Mouse (Mus musculus): ENCODE results near the gene Gm21860. TPM values are rescaled to one million over a fixed set of nuclear protein-coding genes. Genes with fewer than 3 reads are reported as not detected.
A peak's percentile ranks its signal among the peaks of the same experiment; 100 is the strongest.
"Not testable (repeated sequence)": the region's sequence is repeated elsewhere in the genome, so short reads cannot be mapped to it uniquely, and the experiment has no call there.

Gm21860 gene
- polyA plus RNA-seq, 1 experiment from 2014 or later, result not detected

- peaks cover 32% of the 10 kb centered on the region for H3K36me3 ChIP-seq (replicated peaks; ENCODE audit: insufficient read depth, low read length)
- WGBS (ENCODE audit: insufficient replicate concordance), result 77% methylated on average over 38 of the region's 38 CpGs
- not testable (repeated sequence) for H3K4me2 ChIP-seq (ENCODE audit: low read depth, low read length); H3K27me3 ChIP-seq (ENCODE audit: insufficient read depth, low read length); H3K4me1 ChIP-seq (ENCODE audit: insufficient read depth); H3K27ac ChIP-seq (ENCODE audit: low read depth); H3K4me3 ChIP-seq (ENCODE audit: low read depth, low read length); ATAC-seq; H3K9ac ChIP-seq (replicated peaks)
- peak; percentile 86 for DNase-seq
- H3K9me3 ChIP-seq (ENCODE audit: low read length), result peaks cover 26% of the 10 kb centered on the region
Measured at GRCm38 (mm10) chrY:90741006-90741405, 13.6 kb downstream of the Gm21860 start.

GRCm38 (mm10) chrY:90740013-90740561 lies 14.5 kb downstream of the Gm21860 start:
- 54% methylated on average over 14 of the region's 14 CpGs for WGBS (ENCODE audit: insufficient replicate concordance)
- DNase-seq, result peak; percentile 77
- Histone ChIP-seq H3K9me3 (ENCODE audit: low read length) (peaks cover 26% of the 10 kb centered on the region), H3K27ac (ENCODE audit: low read depth) (no peak overlapping the region), H3K9ac (replicated peaks) (no peak overlapping the region), H3K36me3 (replicated peaks; ENCODE audit: insufficient read depth, low read length) (peaks cover 32% of the 10 kb centered on the region), H3K27me3 (ENCODE audit: insufficient read depth, low read length) (no peaks in the 10 kb centered on the region), H3K4me1 (ENCODE audit: insufficient read depth) (no peaks in the 10 kb centered on the region), H3K4me3 (ENCODE audit: low read depth, low read length) (no peak overlapping the region), H3K4me2 (ENCODE audit: low read depth, low read length) (no peak overlapping the region)
- no peak for TF ChIP-seq EP300 (IDR thresholded peaks at IDR 0.05; ENCODE audit: low read depth)
- no peak for TF ChIP-seq CTCF (IDR thresholded peaks at IDR 0.05; ENCODE audit: low read depth)
- peak; percentile 35 for ATAC-seq

- DNase-seq (peak; percentile 66), ATAC-seq (peak; percentile 9; the same call in 1 of the 2 replicates)
- H3K27me3 ChIP-seq (ENCODE audit: insufficient read depth, low read length); H3K27ac ChIP-seq (ENCODE audit: low read depth); H3K4me1 ChIP-seq (ENCODE audit: insufficient read depth); H3K4me3 ChIP-seq (ENCODE audit: low read depth, low read length); H3K4me2 ChIP-seq (ENCODE audit: low read depth, low read length); H3K9ac ChIP-seq (replicated peaks): not testable (repeated sequence)
- H3K36me3 ChIP-seq (replicated peaks; ENCODE audit: insufficient read depth, low read length), result peaks cover 32% of the 10 kb centered on the region
- 54% methylated on average over 11 of the region's 11 CpGs for WGBS (ENCODE audit: insufficient replicate concordance)
- H3K9me3 ChIP-seq (ENCODE audit: low read length), result peaks cover 26% of the 10 kb centered on the region
Measured at GRCm38 (mm10) chrY:90739531-90740012, 15.0 kb downstream of the Gm21860 start.

- H3K27ac ChIP-seq (ENCODE audit: low read depth); H3K4me2 ChIP-seq (ENCODE audit: low read depth, low read length); H3K9ac ChIP-seq (replicated peaks); H3K27me3 ChIP-seq (ENCODE audit: insufficient read depth, low read length); H3K4me1 ChIP-seq (ENCODE audit: insufficient read depth); H3K4me3 ChIP-seq (ENCODE audit: low read depth, low read length): not testable (repeated sequence)
- DNase-seq (peak; percentile 70), ATAC-seq (peak; percentile 16; the same call in 1 of the 2 replicates)
- H3K36me3 ChIP-seq (replicated peaks; ENCODE audit: insufficient read depth, low read length), result peaks cover 32% of the 10 kb centered on the region
- H3K9me3 ChIP-seq (ENCODE audit: low read length), result peaks cover 26% of the 10 kb centered on the region
- WGBS (ENCODE audit: insufficient replicate concordance), result 72% methylated on average over 28 of the region's 28 CpGs
Measured at GRCm38 (mm10) chrY:90738841-90739530, 15.6 kb downstream of the Gm21860 start.

GRCm38 (mm10) chrY:90738431-90738680 lies 16.3 kb downstream of the Gm21860 start:
- Histone ChIP-seq H3K9me3 (ENCODE audit: low read length) (peaks cover 26% of the 10 kb centered on the region), H3K9ac (replicated peaks) (no peak overlapping the region), H3K4me3 (ENCODE audit: low read depth, low read length) (no peak overlapping the region), H3K27ac (ENCODE audit: low read depth) (no peak overlapping the region), H3K4me2 (ENCODE audit: low read depth, low read length) (no peak overlapping the region), H3K4me1 (ENCODE audit: insufficient read depth) (no peaks in the 10 kb centered on the region), H3K36me3 (replicated peaks; ENCODE audit: insufficient read depth, low read length) (peaks cover 32% of the 10 kb centered on the region), H3K27me3 (ENCODE audit: insufficient read depth, low read length) (no peaks in the 10 kb centered on the region)
- ATAC-seq (no peak), DNase-seq (no peak)
- TF ChIP-seq EP300 (IDR thresholded peaks at IDR 0.05; ENCODE audit: low read depth), result no peak
- TF ChIP-seq CTCF (IDR thresholded peaks at IDR 0.05; ENCODE audit: low read depth), result no peak
- 81% methylated on average over 1 of the region's 1 CpGs for WGBS (ENCODE audit: insufficient replicate concordance)

GRCm38 (mm10) chrY:90737606-90738430 lies 16.8 kb downstream of the Gm21860 start:
- no peak overlapping the region for H3K9ac ChIP-seq (replicated peaks)
- no peak overlapping the region for H3K4me2 ChIP-seq (ENCODE audit: low read depth, low read length)
- peaks cover 26% of the 10 kb centered on the region for H3K9me3 ChIP-seq (ENCODE audit: low read length)
- no peaks in the 10 kb centered on the region for H3K4me1 ChIP-seq (ENCODE audit: insufficient read depth)
- peaks cover 32% of the 10 kb centered on the region for H3K36me3 ChIP-seq (replicated peaks; ENCODE audit: insufficient read depth, low read length)
- H3K27me3 ChIP-seq (ENCODE audit: insufficient read depth, low read length), result no peaks in the 10 kb centered on the region
- no peak overlapping the region for H3K27ac ChIP-seq (ENCODE audit: low read depth)
- TF ChIP-seq EP300 (IDR thresholded peaks at IDR 0.05; ENCODE audit: low read depth) (no peak), CTCF (IDR thresholded peaks at IDR 0.05; ENCODE audit: low read depth) (no peak)
- DNase-seq (no peak), ATAC-seq (no peak)
- no peak overlapping the region for H3K4me3 ChIP-seq (ENCODE audit: low read depth, low read length)
- 82% methylated on average over 7 of the region's 7 CpGs for WGBS (ENCODE audit: insufficient replicate concordance)

GRCm38 (mm10) chrY:90736217-90737000 lies 18.2 kb downstream of the Gm21860 start:
- not testable (repeated sequence) for DNase-seq; H3K4me3 ChIP-seq (ENCODE audit: low read depth, low read length); H3K4me2 ChIP-seq (ENCODE audit: low read depth, low read length); H3K9ac ChIP-seq (replicated peaks); H3K4me1 ChIP-seq (ENCODE audit: insufficient read depth); H3K27me3 ChIP-seq (ENCODE audit: insufficient read depth, low read length); ATAC-seq; H3K27ac ChIP-seq (ENCODE audit: low read depth)
- WGBS (ENCODE audit: insufficient replicate concordance), result 85% methylated on average over 4 of the region's 9 CpGs
- Histone ChIP-seq H3K36me3 (replicated peaks; ENCODE audit: insufficient read depth, low read length) (peaks cover 30% of the 10 kb centered on the region), H3K9me3 (ENCODE audit: low read length) (peaks cover 21% of the 10 kb centered on the region)

- H3K4me1 ChIP-seq (ENCODE audit: insufficient read depth); H3K4me3 ChIP-seq (ENCODE audit: low read depth, low read length); H3K27ac ChIP-seq (ENCODE audit: low read depth); H3K9ac ChIP-seq (replicated peaks); H3K4me2 ChIP-seq (ENCODE audit: low read depth, low read length); ATAC-seq; H3K27me3 ChIP-seq (ENCODE audit: insufficient read depth, low read length); DNase-seq: not testable (repeated sequence)
- 86% methylated on average over 1 of the region's 5 CpGs for WGBS (ENCODE audit: insufficient replicate concordance)
- Histone ChIP-seq H3K36me3 (replicated peaks; ENCODE audit: insufficient read depth, low read length) (peaks cover 24% of the 10 kb centered on the region), H3K9me3 (ENCODE audit: low read length) (peaks cover 13% of the 10 kb centered on the region)
Measured at GRCm38 (mm10) chrY:90735181-90735895, 19.3 kb downstream of the Gm21860 start.

All from liver, postnatal 0 days (tissue).